Mouse (Mus musculus) intestine, embryonic 15.5 days (tissue): ENCODE data around the gene Ola1. TPM values are rescaled to one million over a fixed set of nuclear protein-coding genes. Genes with fewer than 3 reads are reported as not detected.

Source experiments
- ATAC-seq: fragments of 200-750 bp; cut with Nextera tagmentation; 2 replicates; pipeline ENCODE4 v1.8.0; 2017; ENCODE audit warnings: moderate TSS enrichment, moderate library complexity
- H3K27ac ChIP-seq: fragments of 300-500 bp; sonication (generic); 2 replicates; pipeline ENCODE4 v1.5.1; 2015; ENCODE audit warnings: mild to moderate bottlenecking, inconsistent platforms
- H3K27me3 ChIP-seq: fragments of 300-500 bp; sonication (generic); replicated peaks from 2 replicates; pipeline ENCODE4 v1.6.1; 2015; ENCODE audit warnings: inconsistent platforms
- H3K36me3 ChIP-seq: fragments of 300-500 bp; sonication (generic); 2 replicates; pipeline ENCODE4 v1.6.1; 2015; ENCODE audit warnings: inconsistent platforms
- H3K4me1 ChIP-seq: fragments of 300-500 bp; sonication (generic); replicated peaks from 2 replicates; pipeline ENCODE4 v1.6.1; 2015; ENCODE audit warnings: inconsistent platforms
- H3K4me2 ChIP-seq: fragments of 300-500 bp; sonication (generic); replicated peaks from 2 replicates; pipeline ENCODE4 v1.6.1; 2015; ENCODE audit warnings: mild to moderate bottlenecking, inconsistent platforms
- H3K4me3 ChIP-seq: fragments of 300-500 bp; sonication (generic); replicated peaks from 2 replicates; pipeline ENCODE4 v1.5.1; 2015; ENCODE audit warnings: inconsistent platforms
- H3K9ac ChIP-seq: fragments of 300-500 bp; sonication (generic); 2 replicates; pipeline ENCODE4 v1.6.1; 2015; ENCODE audit warnings: inconsistent platforms
- H3K9me3 ChIP-seq: fragments of 300-500 bp; sonication (generic); 2 replicates; pipeline ENCODE4 v1.6.1; 2016; ENCODE audit warnings: inconsistent platforms
- WGBS: fragments of 180-500 bp; shearing (Covaris S2); methylation state at CpG from one replicate; pipeline ENCODE4 v1.1.7; 2015; 5-methylcytosine and 5-hydroxymethylcytosine counted together
- polyA plus RNA-seq: library from polyadenylated mRNA; unstranded; fragments of >200 nt; fragmentation: Nextera tagmentation; extraction: Ambion mirVana; gene quantifications from 2 replicates; pipeline ENCODE4 v1.2.1, GENCODE M21; 2015

Ola1 gene
- polyA plus RNA-seq, 1 experiment from 2014 or later: 98.7 TPM

DNA sequence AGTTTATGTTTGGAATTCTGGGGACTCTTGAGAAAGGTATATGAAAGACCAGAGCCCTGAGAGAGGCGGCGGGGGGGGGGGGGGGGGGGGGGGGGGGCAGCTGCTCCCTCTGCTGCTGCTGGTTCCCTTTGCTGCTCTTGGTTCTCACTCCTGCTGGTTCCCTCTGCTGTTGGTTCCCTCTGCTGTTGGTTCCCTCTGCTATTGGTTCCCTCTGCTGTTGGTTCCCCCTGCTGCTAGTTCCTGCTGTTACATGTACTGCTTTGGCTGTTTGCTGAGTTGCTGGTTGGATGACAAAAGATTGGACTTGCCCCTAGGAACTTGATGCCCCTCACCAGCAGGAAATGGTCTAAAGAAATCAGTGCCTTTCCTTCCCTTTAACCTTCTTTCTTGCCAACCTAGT lies 138.6 kb downstream of the Ola1 start:
- ATAC-seq: no peak
- H3K9me3 ChIP-seq: no peaks in the 10 kb centered on the region
- H3K9ac ChIP-seq: no peak overlapping the region
- no peaks in the 10 kb centered on the region for H3K36me3 ChIP-seq
- H3K4me1 ChIP-seq: no peaks in the 10 kb centered on the region
- H3K27me3 ChIP-seq: no peaks in the 10 kb centered on the region
- H3K4me3 ChIP-seq: no peak overlapping the region
- no peak overlapping the region for H3K4me2 ChIP-seq
- no CpG with 5 or more reads among the region's 2 CpGs for WGBS
- H3K27ac ChIP-seq: no peak overlapping the region

DNA sequence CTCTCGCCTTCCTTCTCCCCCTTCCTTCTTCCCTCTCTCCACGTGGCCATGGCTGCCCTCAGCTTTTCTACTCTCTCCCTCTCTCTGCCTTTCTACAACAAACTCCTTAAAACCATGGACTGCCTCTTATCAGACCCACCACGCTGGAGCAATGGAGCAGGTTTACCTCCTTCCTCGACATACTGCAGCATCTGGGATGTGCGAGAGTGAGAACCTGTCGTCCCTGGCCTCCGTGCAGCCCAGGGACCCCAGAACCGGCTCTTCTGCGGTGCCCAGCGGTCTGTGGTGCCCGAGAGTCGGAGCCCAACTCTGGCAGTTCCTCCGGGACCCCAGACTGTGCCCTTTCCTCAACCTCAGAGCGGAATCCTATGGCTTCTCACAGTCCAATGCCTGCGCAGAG lies 139.4 kb downstream of the Ola1 start:
- ATAC-seq: no peak
- H3K9me3 ChIP-seq: no peaks in the 10 kb centered on the region
- no peaks in the 10 kb centered on the region for H3K4me1 ChIP-seq
- H3K27me3 ChIP-seq: no peaks in the 10 kb centered on the region
- no peaks in the 10 kb centered on the region for H3K36me3 ChIP-seq
- no peak overlapping the region for H3K27ac ChIP-seq
- no peak overlapping the region for H3K4me3 ChIP-seq
- H3K4me2 ChIP-seq: no peak overlapping the region
- no peak overlapping the region for H3K9ac ChIP-seq
- WGBS: 61% methylated on average over 15 of the region's 15 CpGs

DNA sequence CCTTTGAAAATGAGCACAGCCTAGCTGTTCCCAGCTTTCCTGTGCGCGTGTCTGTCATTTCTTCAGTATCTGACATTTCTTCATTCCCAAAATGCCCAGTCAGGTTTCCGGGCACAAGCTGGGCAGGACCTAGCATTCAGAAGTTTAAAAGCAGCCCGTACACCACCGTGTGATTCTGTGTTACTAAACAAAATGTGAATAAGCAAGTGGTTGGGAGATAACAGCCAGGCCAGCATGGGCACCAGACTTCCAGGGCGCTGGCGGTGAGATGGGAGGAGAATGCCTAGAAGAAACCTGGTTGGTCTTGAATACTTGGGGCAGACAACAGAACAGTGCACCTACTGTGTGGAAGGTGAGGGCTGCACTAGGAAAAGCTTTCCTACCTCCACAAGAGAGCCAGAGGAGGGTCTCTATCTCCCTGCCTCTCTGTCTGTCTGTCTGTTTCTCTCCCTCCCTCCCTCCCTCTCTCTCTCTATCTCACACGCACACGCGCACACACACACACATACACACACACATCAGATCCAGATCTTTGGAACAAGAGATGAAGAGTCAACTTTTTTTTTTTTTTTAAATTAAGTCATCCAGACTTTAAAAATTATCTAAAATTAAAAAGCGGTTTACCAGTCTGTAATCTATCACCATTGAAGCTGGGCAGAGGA lies 144.8 kb downstream of the Ola1 start:
- Histone ChIP-seq H3K27me3 (0 out of 2 replicates have a peak, but pooled peaks cover 3% of the 10 kb centered on the region), H3K4me3 (no peak overlapping the region), H3K36me3 (no peaks in the 10 kb centered on the region), H3K9ac (no peak overlapping the region), H3K27ac (no peak overlapping the region), H3K4me2 (no peak overlapping the region), H3K9me3 (no peaks in the 10 kb centered on the region), H3K4me1 (no peaks in the 10 kb centered on the region)
- no peak for ATAC-seq
- WGBS: 89% methylated on average over 11 of the region's 11 CpGs

DNA sequence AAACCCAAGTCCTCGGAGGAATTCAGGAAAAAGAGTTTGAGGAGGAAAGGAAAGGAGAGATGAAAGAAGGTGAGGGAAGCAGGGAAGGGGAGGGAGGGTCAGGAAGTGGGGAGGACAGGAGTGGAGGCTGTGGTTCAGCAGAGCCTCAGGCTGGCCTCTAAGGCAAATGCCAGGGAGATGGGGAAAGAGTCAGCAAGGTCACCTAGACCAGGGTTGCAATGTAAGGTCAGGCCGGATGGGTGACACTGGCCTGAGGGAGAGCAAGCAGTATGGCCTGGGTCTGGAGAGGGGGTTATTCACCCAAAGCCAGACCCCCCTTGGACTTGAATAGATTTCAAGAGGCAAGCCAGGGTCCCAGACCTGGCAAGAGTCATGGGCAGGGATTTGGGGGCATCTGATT lies 147.5 kb downstream of the Ola1 start:
- Histone ChIP-seq H3K36me3 (no peaks in the 10 kb centered on the region), H3K4me2 (no peak overlapping the region), H3K9me3 (no peaks in the 10 kb centered on the region), H3K27me3 (0 out of 2 replicates have a peak, but pooled peaks cover 3% of the 10 kb centered on the region), H3K27ac (no peak overlapping the region), H3K9ac (no peak overlapping the region), H3K4me1 (peaks cover 3% of the 10 kb centered on the region), H3K4me3 (no peak overlapping the region)
- no peak for ATAC-seq
- WGBS: 70% methylated on average over 2 of the region's 2 CpGs

DNA sequence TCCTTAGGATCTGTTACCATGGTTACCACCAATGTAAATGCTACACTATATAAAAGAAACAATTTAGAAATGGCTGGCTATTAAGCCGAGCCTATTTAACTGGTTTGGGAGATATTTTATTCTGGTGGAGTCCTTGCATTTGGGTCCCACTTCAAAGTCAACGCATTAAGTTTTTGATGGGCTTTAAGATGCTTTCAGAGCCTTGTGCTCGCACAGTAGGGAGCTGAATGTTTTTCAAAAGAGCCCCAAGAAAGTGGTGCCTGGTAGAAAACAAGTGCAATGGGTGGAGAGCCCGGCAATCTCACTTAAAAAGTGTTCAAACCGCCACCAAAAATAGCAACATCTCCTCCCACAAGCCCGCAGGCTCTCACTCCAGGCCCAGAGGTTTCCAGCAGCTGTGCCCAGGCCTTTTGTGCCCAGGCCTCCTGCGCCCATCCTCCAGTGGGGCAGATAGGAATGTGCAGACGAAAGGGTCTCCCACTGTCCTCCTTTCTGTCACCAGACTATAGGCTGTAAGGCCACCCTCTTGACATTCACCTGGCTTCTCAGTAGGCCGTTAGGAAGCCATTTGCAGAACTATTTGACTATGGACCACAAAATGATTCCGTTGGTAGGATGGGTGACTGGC lies 148.2 kb downstream of the Ola1 start:
- WGBS: 64% methylated on average over 10 of the region's 10 CpGs
- no peak for ATAC-seq

DNA sequence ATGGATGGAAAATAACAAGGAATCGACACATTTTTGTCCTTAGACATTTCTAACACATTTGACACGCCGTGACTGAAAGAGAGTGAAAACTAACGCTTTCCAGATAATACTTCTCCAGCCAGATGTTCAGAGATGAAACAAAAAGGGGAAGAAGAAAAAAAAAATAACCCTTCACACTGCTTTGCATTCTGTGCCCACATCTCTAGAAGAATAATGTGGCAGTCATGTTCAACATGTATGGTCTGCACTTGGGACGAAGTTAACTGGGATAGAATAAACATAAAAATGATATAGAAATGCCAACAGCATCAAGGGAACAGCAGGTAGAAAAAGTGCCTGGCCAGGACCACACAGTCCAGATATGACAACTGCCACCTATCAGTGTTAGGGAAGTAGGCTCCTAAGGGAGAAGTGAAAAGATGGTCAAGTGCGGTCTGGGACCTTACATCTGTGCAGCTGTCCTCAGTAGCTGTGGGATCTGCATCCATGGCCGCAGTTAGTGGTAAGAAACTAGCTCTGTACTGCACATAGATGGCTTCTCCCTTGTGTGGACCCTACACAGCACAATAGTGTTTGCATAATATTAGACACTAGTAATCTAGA lies 149.4 kb downstream of the Ola1 start:
- Histone ChIP-seq H3K27ac (no peak overlapping the region), H3K9ac (no peak overlapping the region), H3K9me3 (no peaks in the 10 kb centered on the region), H3K27me3 (0 out of 2 replicates have a peak, but pooled peaks cover 3% of the 10 kb centered on the region), H3K36me3 (no peaks in the 10 kb centered on the region), H3K4me1 (peaks cover 3% of the 10 kb centered on the region), H3K4me2 (no peak overlapping the region), H3K4me3 (no peak overlapping the region)
- 85% methylated on average over 7 of the region's 7 CpGs for WGBS
- no peak for ATAC-seq

More for the DNA sequence above, 148.2 kb downstream of the Ola1 start:
- H3K9ac ChIP-seq: no peak overlapping the region
- H3K36me3 ChIP-seq: no peaks in the 10 kb centered on the region
- no peak overlapping the region for H3K4me2 ChIP-seq
- peaks cover 3% of the 10 kb centered on the region for H3K4me1 ChIP-seq
- H3K4me3 ChIP-seq: no peak overlapping the region
- no peaks in the 10 kb centered on the region for H3K9me3 ChIP-seq
- 0 out of 2 replicates have a peak, but pooled peaks cover 3% of the 10 kb centered on the region for H3K27me3 ChIP-seq
- H3K27ac ChIP-seq: no peak overlapping the region

DNA sequence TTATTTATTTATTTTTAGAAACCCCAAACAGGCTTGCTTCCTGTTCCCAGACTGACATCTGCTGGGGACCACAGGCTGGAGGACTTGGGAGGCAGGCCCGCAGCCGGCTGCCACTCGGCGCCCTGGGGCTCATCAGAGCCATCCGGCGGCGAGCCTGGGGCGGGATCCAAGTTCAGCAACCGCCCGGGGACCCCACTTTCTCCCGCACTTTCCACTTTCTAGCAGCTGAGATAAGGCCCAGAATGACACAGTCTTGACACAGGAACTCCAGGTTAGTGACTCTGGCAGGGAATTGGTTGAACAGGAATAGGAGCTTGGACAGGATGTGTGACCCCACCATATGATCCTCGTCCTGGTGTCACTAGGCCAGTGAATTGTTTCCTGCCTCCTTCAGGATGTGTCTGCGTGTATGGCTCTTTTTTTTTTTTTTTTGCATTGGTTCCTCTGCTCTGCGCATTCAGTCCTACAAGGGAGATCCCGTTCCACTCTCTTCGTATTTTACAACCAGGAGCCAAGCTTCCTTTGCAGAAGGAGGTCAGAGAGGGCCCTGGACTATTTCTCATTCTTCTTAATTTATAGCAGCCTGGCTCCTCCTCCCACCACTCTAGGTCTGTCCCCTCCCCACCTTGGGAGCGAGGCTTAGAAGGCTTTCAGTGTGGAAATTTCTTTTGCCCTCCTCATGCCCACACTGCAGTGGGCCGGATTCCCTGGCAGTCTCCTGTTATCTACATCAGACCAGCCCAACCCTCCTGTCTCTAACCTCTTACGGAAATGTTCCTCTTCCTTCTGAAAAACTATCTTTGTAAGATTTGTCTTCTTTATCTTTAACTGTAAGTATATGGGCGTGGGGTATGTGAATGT lies 152.2 kb downstream of the Ola1 start:
- Histone ChIP-seq H3K4me3 (no peak overlapping the region), H3K4me1 (peaks cover 3% of the 10 kb centered on the region), H3K4me2 (peak overlapping the region; percentile 46), H3K36me3 (no peaks in the 10 kb centered on the region), H3K9me3 (no peaks in the 10 kb centered on the region), H3K27me3 (0 out of 2 replicates have a peak, but pooled peaks cover 3% of the 10 kb centered on the region), H3K27ac (no peak overlapping the region), H3K9ac (no peak overlapping the region)
- ATAC-seq: peak; percentile 51
- WGBS: 23% methylated on average over 20 of the region's 20 CpGs

DNA sequence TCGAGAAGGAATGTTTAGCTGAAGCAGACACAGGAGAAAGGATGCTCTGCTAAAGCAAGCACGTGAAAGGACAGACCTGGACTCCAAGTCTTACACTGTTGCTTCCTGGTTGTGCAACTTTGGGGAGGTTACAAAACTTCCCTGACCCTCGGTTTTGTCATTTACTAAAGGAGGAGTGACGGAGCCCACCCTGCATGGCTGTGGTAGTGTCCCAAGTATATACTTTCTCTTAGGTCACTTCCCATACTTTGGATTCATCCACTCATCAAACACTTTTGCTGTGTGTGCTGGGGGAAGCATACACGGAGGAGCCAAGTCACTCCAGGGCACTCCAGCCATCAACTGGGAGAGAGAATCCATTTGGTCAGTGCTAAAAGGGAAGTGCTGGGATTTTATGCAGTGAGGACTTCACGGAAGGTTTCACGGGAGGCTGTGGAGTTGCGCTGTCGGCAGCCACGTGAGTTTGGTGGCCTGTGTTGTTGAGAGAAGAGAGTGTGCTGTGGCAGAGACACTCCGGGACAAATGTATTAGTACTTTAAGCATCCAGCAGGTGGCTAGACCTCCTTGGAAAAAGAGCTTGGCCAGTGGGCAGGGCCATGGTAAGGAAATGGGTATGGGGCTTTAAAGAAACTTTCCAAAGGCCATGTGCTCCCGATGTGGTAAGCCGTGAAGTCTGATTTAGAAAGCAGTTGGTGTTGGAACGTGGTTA lies 154.7 kb downstream of the Ola1 start:
- H3K4me2 ChIP-seq: no peak overlapping the region
- H3K36me3 ChIP-seq: no peaks in the 10 kb centered on the region
- H3K4me1 ChIP-seq: peaks cover 3% of the 10 kb centered on the region
- no peaks in the 10 kb centered on the region for H3K9me3 ChIP-seq
- H3K27me3 ChIP-seq: no peaks in the 10 kb centered on the region
- 74% methylated on average over 14 of the region's 14 CpGs for WGBS
- no peak for ATAC-seq
- H3K9ac ChIP-seq: no peak overlapping the region
- H3K27ac ChIP-seq: no peak overlapping the region
- no peak overlapping the region for H3K4me3 ChIP-seq

DNA sequence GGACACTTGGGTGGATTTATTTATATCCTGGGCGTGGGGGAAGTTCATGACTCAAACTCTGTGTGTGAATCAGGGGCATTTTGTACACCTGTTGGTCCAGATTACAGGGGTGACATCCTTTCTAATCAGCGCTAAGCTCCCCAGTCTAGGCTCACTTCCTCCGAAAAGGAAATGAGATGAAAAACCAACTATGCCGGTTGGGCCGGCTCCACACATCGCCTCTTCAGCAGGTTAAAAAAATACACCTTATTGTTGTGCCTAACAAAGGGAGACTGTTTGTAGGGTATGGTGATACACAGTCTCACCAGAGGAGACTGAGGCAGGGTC lies 158.5 kb downstream of the Ola1 start:
- no peak for ATAC-seq
- no peak overlapping the region for H3K4me2 ChIP-seq

DNA sequence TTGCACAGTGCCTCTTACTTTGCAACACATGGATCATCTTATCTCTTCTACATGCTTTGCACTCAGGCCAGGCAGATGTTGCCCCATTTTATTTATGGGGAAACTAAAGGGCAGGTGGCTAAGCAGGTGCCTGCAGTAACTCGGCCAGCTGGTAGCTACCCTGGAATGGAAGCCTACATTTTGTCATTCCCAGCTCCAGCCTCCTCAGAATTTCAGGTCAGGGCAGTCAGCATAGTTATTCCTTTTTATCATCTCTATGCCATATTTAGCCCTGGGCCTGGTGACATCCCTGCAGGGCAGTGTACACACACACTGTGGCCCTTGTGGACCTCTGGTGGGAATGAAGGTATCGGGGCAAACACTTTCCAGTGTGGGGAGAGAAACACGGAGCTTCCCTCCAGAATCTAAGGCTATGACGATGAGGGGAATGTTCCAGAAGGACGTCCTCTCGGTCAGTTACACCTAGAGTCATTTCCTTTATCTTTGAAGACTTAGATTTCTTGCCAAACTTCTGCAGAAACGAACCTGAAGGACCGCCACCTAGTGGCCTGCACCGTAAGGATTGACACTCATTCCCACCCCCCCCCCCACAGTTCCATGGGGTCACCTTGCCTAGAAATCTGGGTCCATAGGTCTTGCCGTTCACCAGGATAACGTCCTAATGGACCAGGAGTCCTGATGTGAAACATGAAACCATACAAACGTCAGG lies 159.0 kb downstream of the Ola1 start:
- Histone ChIP-seq H3K9ac (no peak overlapping the region), H3K4me3 (no peak overlapping the region), H3K36me3 (no peaks in the 10 kb centered on the region), H3K4me2 (no peak overlapping the region), H3K27ac (no peak overlapping the region), H3K27me3 (no peaks in the 10 kb centered on the region), H3K9me3 (no peaks in the 10 kb centered on the region), H3K4me1 (no peaks in the 10 kb centered on the region)
- ATAC-seq: no peak
- 30% methylated on average over 12 of the region's 12 CpGs for WGBS

More for the DNA sequence above, 158.5 kb downstream of the Ola1 start:
- no peaks in the 10 kb centered on the region for H3K9me3 ChIP-seq
- no peaks in the 10 kb centered on the region for H3K4me1 ChIP-seq
- no peaks in the 10 kb centered on the region for H3K27me3 ChIP-seq
- H3K27ac ChIP-seq: no peak overlapping the region
- no peaks in the 10 kb centered on the region for H3K36me3 ChIP-seq
- H3K9ac ChIP-seq: no peak overlapping the region
- no peak overlapping the region for H3K4me3 ChIP-seq
- WGBS: 69% methylated on average over 6 of the region's 6 CpGs

DNA sequence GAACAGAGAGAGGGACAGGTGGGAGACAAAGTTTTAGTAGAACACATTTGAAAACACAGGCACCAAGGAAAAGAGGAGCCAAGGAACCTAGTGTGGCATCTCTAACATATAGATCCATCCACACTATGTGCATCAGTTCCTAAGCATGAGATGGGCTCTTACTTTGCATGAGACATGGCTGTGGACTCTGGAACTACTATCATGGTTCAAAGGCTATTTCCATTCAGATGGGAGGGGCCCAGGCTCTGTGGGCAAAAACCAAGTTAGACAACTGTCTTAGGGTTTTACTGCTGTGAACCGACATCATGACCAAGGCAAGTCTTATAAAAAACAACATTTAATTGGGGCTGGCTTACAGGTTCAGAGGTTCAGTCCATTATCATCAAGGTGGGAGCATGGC lies 160.4 kb downstream of the Ola1 start:
- no peak overlapping the region for H3K4me2 ChIP-seq
- 76% methylated on average over 1 of the region's 1 CpGs for WGBS
- peak; percentile 47; the same call in 1 of the 2 replicates for ATAC-seq
- no peaks in the 10 kb centered on the region for H3K36me3 ChIP-seq
- no peak overlapping the region for H3K27ac ChIP-seq
- no peaks in the 10 kb centered on the region for H3K9me3 ChIP-seq
- H3K4me3 ChIP-seq: no peak overlapping the region
- H3K9ac ChIP-seq: no peak overlapping the region
- no peaks in the 10 kb centered on the region for H3K4me1 ChIP-seq
- no peaks in the 10 kb centered on the region for H3K27me3 ChIP-seq
